Comparison of ENCODE assay signal across 33 mouse cellular contexts in the genomic region with DNA sequence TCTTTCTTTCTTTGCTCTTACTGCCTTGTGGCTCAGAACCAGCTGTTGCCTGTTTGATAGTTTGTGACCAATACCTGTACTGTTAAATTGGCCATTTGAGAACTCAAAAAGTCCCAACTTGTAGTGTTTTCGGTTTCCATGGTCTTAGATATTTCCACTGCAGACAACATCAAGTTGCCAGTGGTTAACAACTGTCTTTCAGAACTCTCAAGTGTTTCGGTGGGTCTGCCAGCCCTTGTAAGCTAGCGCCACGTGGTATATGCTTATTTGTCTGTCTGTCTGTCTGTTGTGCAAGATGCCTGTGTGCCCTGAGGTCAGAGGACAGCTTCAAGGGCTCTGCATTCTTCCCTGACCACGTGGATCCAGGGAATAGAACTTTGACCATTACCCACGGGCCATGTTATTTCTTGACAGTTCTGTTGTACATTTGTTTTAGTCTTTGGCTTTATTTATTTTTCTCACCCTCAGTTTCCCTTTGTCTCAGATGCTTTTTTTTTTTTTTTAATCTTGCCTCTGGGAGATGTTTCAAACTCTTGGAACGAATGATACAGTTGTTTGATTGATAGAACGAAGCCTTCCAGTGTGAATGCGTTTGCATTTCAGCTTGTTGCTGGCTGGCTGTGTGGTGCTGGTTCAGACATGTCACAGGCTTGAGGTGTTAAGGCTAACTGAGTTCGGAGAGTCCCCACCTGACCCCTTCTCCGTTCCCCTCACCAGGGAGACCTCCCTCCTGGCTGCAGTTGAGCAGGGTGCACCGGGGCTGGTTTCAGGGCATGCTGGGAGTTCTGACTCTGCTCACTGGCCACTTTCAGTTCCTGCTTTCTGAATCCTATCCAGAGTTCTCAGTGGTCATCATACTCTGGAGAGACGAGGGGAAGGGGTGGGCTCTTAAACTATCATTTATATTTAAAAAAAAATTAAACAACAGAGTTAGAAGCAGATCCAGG. TPM values are rescaled to one million over a fixed set of nuclear protein-coding genes. Genes with fewer than 3 reads are reported as not detected.
DNase-seq lines count a peak whose midpoint lies in the region; ATAC-seq and TF ChIP-seq lines count a peak whose summit lies in the region.
"Had no signal": no experiment of that assay in that cellular context is flagged by ENCODE, and none has a peak within 500 bp of the region (broad histone marks: within the 10 kb centered on the region; RNA-seq: fewer than 3 reads in every experiment).

No protein-coding gene starts in this region.

- H3K79me2 ChIP-seq in macrophage (ENCODE audit: inconsistent target), result peaks cover 20% of the 10 kb centered on the region

- no peaks in the 10 kb centered on the region for H3K27me3 ChIP-seq in kidney, adult 2 months (replicated peaks; ENCODE audit: control insufficient read depth, insufficient read depth, low read length)
- no peaks in the 10 kb centered on the region for H3K27me3 ChIP-seq in small intestine, adult 2 months (ENCODE audit: control insufficient read depth, insufficient read depth, low read length)

- peak; percentile 40 for DNase-seq in kidney, adult 2 months
- DNase-seq in kidney, adult 18-20 months, result no peak
- DNase-seq in heart, postnatal 10 days, result no peak
- no peak for DNase-seq in adrenal gland, adult 8-10 months
- DNase-seq in thymus, postnatal 36 days, result no peak
- DNase-seq: adrenal gland, postnatal 36 days; cerebellum, adult 18-20 months; cerebellum, postnatal 10 days; gastrocnemius, postnatal 25 days; heart, adult 2 months; heart, postnatal 14 days; kidney, postnatal 25 days; liver, embryonic 13.5 days; lung, embryonic 14.5 days; lung, postnatal 14 days; right cerebral cortex, postnatal 25 days; spleen, adult 18-20 months; thymus, adult 18-20 months; thymus, postnatal 4 days had no signal

- H3K4me1 ChIP-seq in kidney, adult 2 months (ENCODE audit: control insufficient read depth, insufficient read depth, low read length), result no peaks in the 10 kb centered on the region
- H3K4me1 ChIP-seq in small intestine, adult 2 months (ENCODE audit: control insufficient read depth, insufficient read depth, insufficient read length, low read length), result peaks cover 9% of the 10 kb centered on the region; the same call in 1 of the 2 replicates
- H3K4me1 ChIP-seq: embryonic facial prominence, embryonic 15.5 days; forebrain, embryonic 13.5 days; heart, embryonic 13.5 days; hindbrain, embryonic 10.5 days; hindbrain, embryonic 15.5 days; kidney, embryonic 15.5 days; midbrain, embryonic 12.5 days; neural tube, embryonic 15.5 days had no signal

- intact Hi-C loops in heart, postnatal 10 days (cut with DNase I), result no loop called here

- TF ChIP-seq POLR2A in kidney, adult 2 months (IDR thresholded peaks at IDR 0.05; ENCODE audit: low read depth, low read length), result no peak
- TF ChIP-seq POLR2A in small intestine, adult 2 months (IDR thresholded peaks at IDR 0.05; ENCODE audit: low read depth, low read length), result no peak

- no peak for TF ChIP-seq CTCF in kidney, adult 2 months (conservative IDR thresholded peaks at IDR 0.05; ENCODE audit: insufficient read depth, insufficient read length, low read depth, low read length)
- no peak for TF ChIP-seq CTCF in small intestine, adult 2 months (IDR thresholded peaks at IDR 0.05; ENCODE audit: extremely low read depth, insufficient read length, insufficient replicate concordance, low read depth, low read length)

- peak; percentile 26 for ATAC-seq in CD4-positive, CD25-positive, alpha-beta regulatory T cell, adult 4 months
- ATAC-seq: forebrain, embryonic 13.5 days; intestine, embryonic 16.5 days had no signal

- WGBS in kidney, adult 2 months, result 64% methylated on average over 13 of the region's 13 CpGs
- 61% methylated on average over 12 of the region's 13 CpGs for WGBS in macrophage (ENCODE audit: missing documents)
- 57% methylated on average over 13 of the region's 13 CpGs for WGBS in small intestine, adult 2 months

- H3K4me3 ChIP-seq in kidney, adult 2 months (ENCODE audit: insufficient read depth, low read depth, low read length), result no peak overlapping the region
- H3K4me3 ChIP-seq in macrophage (ENCODE audit: inconsistent target), result no peak overlapping the region
- no peak overlapping the region for H3K4me3 ChIP-seq in small intestine, adult 2 months (ENCODE audit: low read depth, low read length)
- H3K4me3 ChIP-seq: embryonic facial prominence, embryonic 15.5 days; forebrain, embryonic 13.5 days; heart, adult 2 months; heart, embryonic 13.5 days; hindbrain, embryonic 10.5 days; hindbrain, embryonic 15.5 days; kidney, embryonic 15.5 days; liver, embryonic 13.5 days; megakaryocyte, embryonic 14.5 days; midbrain, embryonic 12.5 days; neural tube, embryonic 15.5 days had no signal

- no peaks in the 10 kb centered on the region for H3K36me3 ChIP-seq in kidney, adult 2 months (ENCODE audit: control insufficient read depth, insufficient read depth, low read length)
- H3K36me3 ChIP-seq in macrophage (ENCODE audit: inconsistent target), result peaks cover 31% of the 10 kb centered on the region
- H3K36me3 ChIP-seq in small intestine, adult 2 months (ENCODE audit: control insufficient read depth, insufficient read depth, low read length), result peaks cover 27% of the 10 kb centered on the region
- H3K36me3 ChIP-seq: embryonic facial prominence, embryonic 15.5 days; heart, embryonic 13.5 days; hindbrain, embryonic 10.5 days; hindbrain, embryonic 15.5 days; kidney, embryonic 15.5 days; liver, embryonic 13.5 days; midbrain, embryonic 12.5 days; neural tube, embryonic 15.5 days had no signal

- no peak overlapping the region for H3K27ac ChIP-seq in kidney, adult 2 months (ENCODE audit: insufficient read depth, low read depth, low read length)
- peak overlapping the region; percentile 10; the same call in 1 of the 2 replicates for H3K27ac ChIP-seq in macrophage
- H3K27ac ChIP-seq in small intestine, adult 2 months (ENCODE audit: insufficient read depth, low read depth, low read length), result 0 out of 2 replicates have a peak overlapping the region, but pooled peaks have one; percentile 9
- H3K27ac ChIP-seq: embryonic facial prominence, embryonic 15.5 days; forebrain, embryonic 13.5 days; heart, adult 2 months; heart, embryonic 13.5 days; hindbrain, embryonic 10.5 days; hindbrain, embryonic 15.5 days; kidney, embryonic 15.5 days; liver, embryonic 13.5 days; midbrain, embryonic 12.5 days; neural tube, embryonic 15.5 days; stomach, postnatal 0 days had no signal

RNA-seq across cellular contexts. Expression of a gene that starts 7.2 kb away (rescaled TPM):
- 14.5 and 19.4 TPM in 2 replicates for polyA plus RNA-seq in kidney, adult 2 months (2012; rRNA removed)
- 100 to 1,000 TPM; 163 to 238 TPM for polyA plus RNA-seq in CD4-positive, CD25-positive, alpha-beta regulatory T cell, adult 4 months (2017; shearing (Covaris generic))
- 100 to 1,000 TPM in 16 of 26 experiments, 10 to 100 TPM in 10; 40.1 to 681 (median 309) TPM for total RNA-seq in macrophage (2018; cell fraction: chromatin; rRNA removed)
- 100 to 1,000 TPM in 17 of 26 experiments, 10 to 100 TPM in 9; 52.5 to 419 (median 174) TPM for total RNA-seq in macrophage (2018; cell fraction: cytosol; rRNA removed)
- 100 to 1,000 TPM; 107 to 833 (median 459) TPM for total RNA-seq in macrophage (2018; cell fraction: nucleus; rRNA removed)
- polyA plus RNA-seq in macrophage (2018), result 42.0 to 121 TPM (median 79.2 TPM) in 3 replicates
- 35.1 and 100 TPM in 2 replicates for polyA plus RNA-seq in small intestine, adult 2 months (2012; rRNA removed)
- total RNA-seq in heart, postnatal 10 days (2021), result 1 to 10 TPM; 6.7 to 7.0 TPM
- 10 to 100 TPM; 19.5 to 22.2 (median 21.3) TPM for total RNA-seq in adrenal gland, adult 8-10 months (2022)

RNA-seq across cellular contexts. Expression of a gene that starts 7.4 kb away (rescaled TPM):
- 21.5 and 32.3 TPM in 2 replicates for polyA plus RNA-seq in kidney, adult 2 months (2012; rRNA removed)
- polyA plus RNA-seq in CD4-positive, CD25-positive, alpha-beta regulatory T cell, adult 4 months (2017; shearing (Covaris generic)), result 100 to 1,000 TPM; 280 to 324 TPM
- 100 to 1,000 TPM in 8 of 26 experiments, 10 to 100 TPM in 14, 1 to 10 TPM in 4; 4.6 to 202 (median 57.0) TPM for total RNA-seq in macrophage (2018; cell fraction: chromatin; rRNA removed)
- 100 to 1,000 TPM in 13 of 26 experiments, 10 to 100 TPM in 13; 54.1 to 283 (median 132) TPM for total RNA-seq in macrophage (2018; cell fraction: cytosol; rRNA removed)
- 100 to 1,000 TPM in 14 of 26 experiments, 10 to 100 TPM in 12; 11.4 to 212 (median 114) TPM for total RNA-seq in macrophage (2018; cell fraction: nucleus; rRNA removed)
- 38.9 to 88.0 TPM (median 49.9 TPM) in 3 replicates for polyA plus RNA-seq in macrophage (2018)
- polyA plus RNA-seq in small intestine, adult 2 months (2012; rRNA removed), result 112 and 204 TPM in 2 replicates
- 1 to 10 TPM; 3.2 to 4.6 TPM for total RNA-seq in heart, postnatal 10 days (2021)
- total RNA-seq in adrenal gland, adult 8-10 months (2022), result 10 to 100 TPM; 16.7 to 30.6 (median 25.5) TPM

RNA-seq across cellular contexts. Expression of a gene that starts 17.3 kb away (rescaled TPM):
- 34.2 and 58.1 TPM in 2 replicates for polyA plus RNA-seq in kidney, adult 2 months (2012; rRNA removed)
- 100 to 1,000 TPM; 781 to 871 TPM for polyA plus RNA-seq in CD4-positive, CD25-positive, alpha-beta regulatory T cell, adult 4 months (2017; shearing (Covaris generic))
- 100 to 1,000 TPM in 7 of 26 experiments, 10 to 100 TPM in 16, 1 to 10 TPM in 3; 8.6 to 193 (median 70.0) TPM for total RNA-seq in macrophage (2018; cell fraction: chromatin; rRNA removed)
- total RNA-seq in macrophage (2018; cell fraction: cytosol; rRNA removed), result 100 to 1,000 TPM; 160 to 774 (median 378) TPM
- total RNA-seq in macrophage (2018; cell fraction: nucleus; rRNA removed), result 100 to 1,000 TPM in 15 of 26 experiments, 10 to 100 TPM in 11; 27.4 to 293 (median 118) TPM
- 147 to 329 TPM (median 288 TPM) in 3 replicates for polyA plus RNA-seq in macrophage (2018)
- 135 and 293 TPM in 2 replicates for polyA plus RNA-seq in small intestine, adult 2 months (2012; rRNA removed)
- total RNA-seq in heart, postnatal 10 days (2021), result 10 to 100 TPM; 10.3 to 10.7 TPM
- 10 to 100 TPM; 30.4 to 41.2 (median 36.4) TPM for total RNA-seq in adrenal gland, adult 8-10 months (2022)

RNA-seq across cellular contexts. Expression of a gene that starts 23.1 kb away (rescaled TPM):
- 25.0 and 29.2 TPM in 2 replicates for polyA plus RNA-seq in kidney, adult 2 months (2012; rRNA removed)
- 100 to 1,000 TPM in 1 of 2 experiments, 10 to 100 TPM in 1; 78.9 to 260 TPM for polyA plus RNA-seq in CD4-positive, CD25-positive, alpha-beta regulatory T cell, adult 4 months (2017; shearing (Covaris generic))
- 100 to 1,000 TPM in 5 of 26 experiments, 10 to 100 TPM in 21; 11.9 to 205 (median 50.9) TPM for total RNA-seq in macrophage (2018; cell fraction: chromatin; rRNA removed)
- total RNA-seq in macrophage (2018; cell fraction: cytosol; rRNA removed), result 100 to 1,000 TPM in 11 of 26 experiments, 10 to 100 TPM in 15; 27.8 to 170 (median 64.7) TPM
- total RNA-seq in macrophage (2018; cell fraction: nucleus; rRNA removed), result 100 to 1,000 TPM in 15 of 26 experiments, 10 to 100 TPM in 11; 56.8 to 387 (median 149) TPM
- 26.1 to 58.7 TPM (median 37.6 TPM) in 3 replicates for polyA plus RNA-seq in macrophage (2018)
- polyA plus RNA-seq in small intestine, adult 2 months (2012; rRNA removed), result 30.4 and 66.1 TPM in 2 replicates
- total RNA-seq in heart, postnatal 10 days (2021), result 10 to 100 TPM; 17.6 to 20.3 TPM
- 10 to 100 TPM; 53.9 to 71.1 (median 67.2) TPM for total RNA-seq in adrenal gland, adult 8-10 months (2022)

RNA-seq across cellular contexts. Expression of a gene that starts 27.3 kb away (rescaled TPM):
- polyA plus RNA-seq in kidney, adult 2 months (2012; rRNA removed), result 72.3 and 80.5 TPM in 2 replicates
- polyA plus RNA-seq in CD4-positive, CD25-positive, alpha-beta regulatory T cell, adult 4 months (2017; shearing (Covaris generic)), result 1 to 10 TPM; 3.4 to 6.2 TPM
- 10 to 100 TPM in 8 of 26 experiments, 1 to 10 TPM in 18; 1.2 to 20.1 (median 8.1) TPM for total RNA-seq in macrophage (2018; cell fraction: chromatin; rRNA removed)
- total RNA-seq in macrophage (2018; cell fraction: cytosol; rRNA removed), result 10 to 100 TPM; 27.0 to 79.7 (median 49.7) TPM
- total RNA-seq in macrophage (2018; cell fraction: nucleus; rRNA removed), result 10 to 100 TPM; 11.2 to 50.6 (median 30.8) TPM
- 26.4 to 54.6 TPM (median 34.2 TPM) in 3 replicates for polyA plus RNA-seq in macrophage (2018)
- 39.0 and 281 TPM in 2 replicates for polyA plus RNA-seq in small intestine, adult 2 months (2012; rRNA removed)
- total RNA-seq in heart, postnatal 10 days (2021), result under 1 TPM; 0.72 to 0.89 TPM
- 10 to 100 TPM in 2 of 4 experiments, 1 to 10 TPM in 2; 5.2 to 11.5 (median 10.5) TPM for total RNA-seq in adrenal gland, adult 8-10 months (2022)
- polyA plus RNA-seq: forebrain, embryonic 13.5 days had no signal
